Mouse (Mus musculus): ENCODE measurements around the gene Nosip.

Gene Nosip

GRCm38 (mm10) chr7:45062239-45062835 is at the start of gene Nosip, which contains the start of gene Prrg2:
TSS of gene Nosip (plus strand) at chr7:45062429.
TSS of gene Prrg2 (minus strand) at chr7:45062677.
- in situ Hi-C loops (cut with MboI, MseI): loop anchor here in 1 of 2 experiments (5.0 kb wide), 1 partner anchor 35 kb away; no protein-coding TSS in a partner anchor

GRCm38 (mm10) chr7:45012824-45013223 is 49.4 kb upstream of the Nosip start:
- in situ Hi-C loops (cut with MboI, MseI): loop anchor here (25.0 kb wide), 1 partner anchor 1824 kb away; the partner anchor contains the start of gene Ldha (in 2 of the 2)

- in situ Hi-C loops (cut with MboI, MseI): loop anchor here (25.0 kb wide), 1 partner anchor 1824 kb away; the partner anchor contains the start of gene Ldha (in 2 of the 2)
Observed at GRCm38 (mm10) chr7:45013366-45014095, 48.7 kb upstream of the Nosip start.

GRCm38 (mm10) chr7:45014096-45014451 is 48.2 kb upstream of the Nosip start:
- in situ Hi-C loops (cut with MboI, MseI): loop anchor here (25.0 kb wide), 1 partner anchor 1823 kb away; the partner anchor contains the start of gene Ldha (in 2 of the 2)

GRCm38 (mm10) chr7:45015344-45015956 is 46.8 kb upstream of the Nosip start:
- in situ Hi-C loops (cut with MboI, MseI): loop anchor here (25.0 kb wide), 1 partner anchor 1822 kb away; the partner anchor contains the start of gene Ldha (in 2 of the 2)

GRCm38 (mm10) chr7:45015957-45016612 is 46.1 kb upstream of the Nosip start, which contains the start of gene Scaf1:
TSS of gene Scaf1 (minus strand) at chr7:45016363.
- in situ Hi-C loops (cut with MboI, MseI): loop anchor here (25.0 kb wide), 1 partner anchor 1821 kb away; the partner anchor contains the start of gene Ldha (in 2 of the 2)

- in situ Hi-C loops (cut with MboI, MseI): loop anchor here (25.0 kb wide), 1 partner anchor 1821 kb away; the partner anchor contains the start of gene Ldha (in 2 of the 2)
Observed at GRCm38 (mm10) chr7:45016761-45017160, 45.5 kb upstream of the Nosip start.

GRCm38 (mm10) chr7:45017242-45018061 is 44.8 kb upstream of the Nosip start, which contains the start of gene Rras:
TSS of gene Rras (plus strand) at chr7:45017961.
- in situ Hi-C loops (cut with MboI, MseI): loop anchor here (25.0 kb wide), 1 partner anchor 1820 kb away; the partner anchor contains the start of gene Ldha (in 2 of the 2)

- in situ Hi-C loops (cut with MboI, MseI): loop anchor here (25.0 kb wide), 1 partner anchor 1818 kb away; the partner anchor contains the start of gene Ldha (in 2 of the 2)
Observed at GRCm38 (mm10) chr7:45019031-45019571, 43.1 kb upstream of the Nosip start.

- in situ Hi-C loops (cut with MboI, MseI): loop anchor here (5.0 to 25.0 kb wide), 2 partner anchors 47 to 1817 kb away; partner anchors contain the start of gene Ldha (in 2 of the 2)
Observed at GRCm38 (mm10) chr7:45020225-45020624, 42.0 kb upstream of the Nosip start.

GRCm38 (mm10) chr7:45023711-45024110 is 38.5 kb upstream of the Nosip start:
- in situ Hi-C loops (cut with MboI, MseI): loop anchor here (5.0 to 25.0 kb wide), 2 partner anchors 44 to 1814 kb away; partner anchors contain the start of gene Ldha (in 2 of the 2)

GRCm38 (mm10) chr7:45024281-45025248 is 37.7 kb upstream of the Nosip start:
- in situ Hi-C loops (cut with MboI, MseI): loop anchor here (5.0 to 25.0 kb wide), 3 partner anchors 38 to 1813 kb away; partner anchors contain the start of genes Ldha (in 2 of the 2), Nosip (in 1 of the 2) and Prrg2 (in 1 of the 2)

- in situ Hi-C loops (cut with MboI, MseI): loop anchor here in 1 of 2 experiments (5.0 kb wide), 1 partner anchor 37 kb away; the partner anchor contains the start of genes Nosip and Prrg2
Observed at GRCm38 (mm10) chr7:45025601-45026220, 36.5 kb upstream of the Nosip start.

- in situ Hi-C loops (cut with MboI, MseI): loop anchor here in 1 of 2 experiments (5.0 kb wide), 1 partner anchor 36 kb away; the partner anchor contains the start of genes Nosip and Prrg2
Observed at GRCm38 (mm10) chr7:45026256-45026655, 36.0 kb upstream of the Nosip start.

GRCm38 (mm10) chr7:45027761-45028160 is 34.5 kb upstream of the Nosip start:
- in situ Hi-C loops (cut with MboI, MseI): loop anchor here in 1 of 2 experiments (5.0 kb wide), 1 partner anchor 35 kb away; the partner anchor contains the start of genes Nosip and Prrg2

- in situ Hi-C loops (cut with MboI, MseI): loop anchor here in 1 of 2 experiments (5.0 kb wide), 1 partner anchor 34 kb away; the partner anchor contains the start of genes Nosip and Prrg2
Observed at GRCm38 (mm10) chr7:45028351-45028750, 33.9 kb upstream of the Nosip start.

GRCm38 (mm10) chr7:45029995-45030394 is 32.2 kb upstream of the Nosip start:
- in situ Hi-C loops (cut with MboI, MseI): loop anchor here in 1 of 2 experiments (5.0 kb wide), 1 partner anchor 32 kb away; the partner anchor contains the start of genes Nosip and Prrg2
